10 mouse cellular contexts compared by ENCODE assay signal in genomic region chr6:83728488-83728887, GRCm38 (mm10). TPM values are rescaled to one million over a fixed set of nuclear protein-coding genes. Genes with fewer than 3 reads are reported as not detected.
DNase-seq lines count a peak whose midpoint lies in the region; ATAC-seq and TF ChIP-seq lines count a peak whose summit lies in the region.
"Had no signal": no experiment of that assay in that cellular context is flagged by ENCODE, and none has a peak within 500 bp of the region (broad histone marks: within the 10 kb centered on the region; RNA-seq: fewer than 3 reads in every experiment).

No protein-coding gene starts in this region.

- ATAC-seq in intestine, postnatal 0 days: no peak
- ATAC-seq in intestine, embryonic 15.5 days: no peak

- H3K27me3 ChIP-seq in intestine, postnatal 0 days (replicated peaks; ENCODE audit: control insufficient read depth, insufficient read depth, low read length): peaks cover 16% of the 10 kb centered on the region; the same call in 1 of the 2 replicates
- H3K27me3 ChIP-seq in intestine, embryonic 15.5 days (replicated peaks): peaks cover 2% of the 10 kb centered on the region; the same call in 1 of the 2 replicates
- peaks cover 20% of the 10 kb centered on the region; the same call in 1 of the 2 replicates for H3K27me3 ChIP-seq in E14TG2a.4 (ENCODE audit: insufficient read depth, low read length)

- DNase-seq in 3T3-L1 (ENCODE audit: low read depth, low spot score): peak; percentile 55
- peak; percentile 74 for DNase-seq in induced T-regulatory cell, adult 2 months (ENCODE audit: low read depth)
- DNase-seq in frontal cortex, postnatal 36 days (ENCODE audit: low spot score in 2 of 2): no peak
- DNase-seq in gastrocnemius, adult 18-20 months (ENCODE audit: low spot score): no peak
- DNase-seq in cerebellum, adult 8-10 months: no peak

- TF ChIP-seq CTCF in intestine, postnatal 0 days (IDR thresholded peaks at IDR 0.05; ENCODE audit: low read depth): peak; percentile 68
- peak; percentile 91 for TF ChIP-seq CTCF in E14TG2a.4 (conservative IDR thresholded peaks at IDR 0.05; ENCODE audit: low read length)

- 77% methylated on average over 3 of the region's 3 CpGs for whole genome bisulfite sequencing in intestine, postnatal 0 days
- 81% methylated on average over 3 of the region's 3 CpGs for WGBS in intestine, embryonic 15.5 days

- H3K9ac ChIP-seq in intestine, postnatal 0 days (ENCODE audit: low read depth, low read length): no peak overlapping the region
- H3K9ac ChIP-seq in intestine, embryonic 15.5 days: no peak overlapping the region
- H3K9ac ChIP-seq: limb, embryonic 15.5 days had no signal

- no peak overlapping the region for H3K4me2 ChIP-seq in intestine, postnatal 0 days (replicated peaks; ENCODE audit: low read depth)
- H3K4me2 ChIP-seq in intestine, embryonic 15.5 days (replicated peaks): no peak overlapping the region
- H3K4me2 ChIP-seq: limb, embryonic 15.5 days had no signal

- no peak overlapping the region for H3K27ac ChIP-seq in intestine, postnatal 0 days (ENCODE audit: low read depth, low read length)
- no peak overlapping the region for H3K27ac ChIP-seq in intestine, embryonic 15.5 days
- H3K27ac ChIP-seq: limb, embryonic 15.5 days had no signal

- H3K4me3 ChIP-seq in intestine, postnatal 0 days (ENCODE audit: low read depth, low read length): no peak overlapping the region
- H3K4me3 ChIP-seq in intestine, embryonic 15.5 days (replicated peaks): no peak overlapping the region
- H3K4me3 ChIP-seq in E14TG2a.4 (replicated peaks; ENCODE audit: low read length): no peak overlapping the region
- H3K4me3 ChIP-seq: limb, embryonic 15.5 days had no signal

- no peaks in the 10 kb centered on the region for H3K9me3 ChIP-seq in intestine, postnatal 0 days (ENCODE audit: control insufficient read depth)
- no peaks in the 10 kb centered on the region for H3K9me3 ChIP-seq in intestine, embryonic 15.5 days
- no peaks in the 10 kb centered on the region for H3K9me3 ChIP-seq in E14TG2a.4 (ENCODE audit: low read length)
- H3K9me3 ChIP-seq: limb, embryonic 15.5 days had no signal

- no peaks in the 10 kb centered on the region for H3K36me3 ChIP-seq in intestine, postnatal 0 days (ENCODE audit: control insufficient read depth, insufficient read depth)
- no peaks in the 10 kb centered on the region for H3K36me3 ChIP-seq in intestine, embryonic 15.5 days
- no peaks in the 10 kb centered on the region for H3K36me3 ChIP-seq in E14TG2a.4 (ENCODE audit: insufficient read depth, low read length)
- H3K36me3 ChIP-seq: limb, embryonic 15.5 days had no signal

- H3K4me1 ChIP-seq in intestine, postnatal 0 days (replicated peaks; ENCODE audit: control insufficient read depth, insufficient read depth, low read length): no peaks in the 10 kb centered on the region
- no peaks in the 10 kb centered on the region for H3K4me1 ChIP-seq in intestine, embryonic 15.5 days (replicated peaks)
- peaks cover 20% of the 10 kb centered on the region for H3K4me1 ChIP-seq in E14TG2a.4 (replicated peaks; ENCODE audit: low read depth, low read length)
- H3K4me1 ChIP-seq: limb, embryonic 15.5 days had no signal

RNA-seq across cellular contexts. Expression of gene Atp6v1b1, which starts 14.3 kb away (rescaled TPM):
- not detected in 2 replicates for polyA plus RNA-seq in intestine, postnatal 0 days (2015; fragmentation: Nextera tagmentation; extraction: Ambion mirVana)
- polyA plus RNA-seq in intestine, embryonic 15.5 days (2015; fragmentation: Nextera tagmentation; extraction: Ambion mirVana): 0.08 TPM in 1 of 2 replicates, not detected in the other
- total RNA-seq in gastrocnemius, adult 18-20 months (2021): not detected
- polyA plus RNA-seq: limb, embryonic 15.5 days had no signal

RNA-seq across cellular contexts. Expression of gene Vax2, which starts 17.4 kb away (rescaled TPM):
- polyA plus RNA-seq in intestine, postnatal 0 days (2015; fragmentation: Nextera tagmentation; extraction: Ambion mirVana): not detected in 2 replicates
- not detected in 2 replicates for polyA plus RNA-seq in intestine, embryonic 15.5 days (2015; fragmentation: Nextera tagmentation; extraction: Ambion mirVana)
- not detected for total RNA-seq in gastrocnemius, adult 18-20 months (2021)
- polyA plus RNA-seq: heart, embryonic 16.5 days had no signal

RNA-seq across cellular contexts. Expression of gene Ankrd53, which starts 34.0 kb away (rescaled TPM):
- polyA plus RNA-seq in intestine, postnatal 0 days (2015; fragmentation: Nextera tagmentation; extraction: Ambion mirVana): not detected in 2 replicates
- polyA plus RNA-seq in intestine, embryonic 15.5 days (2015; fragmentation: Nextera tagmentation; extraction: Ambion mirVana): 0.13 TPM in 1 of 2 replicates, not detected in the other
- total RNA-seq in gastrocnemius, adult 18-20 months (2021): not detected
- polyA plus RNA-seq: heart, embryonic 16.5 days had no signal

RNA-seq across cellular contexts. Expression of gene Tex261, which starts 47.1 kb away (rescaled TPM):
- 107 and 111 TPM in 2 replicates for polyA plus RNA-seq in intestine, postnatal 0 days (2015; fragmentation: Nextera tagmentation; extraction: Ambion mirVana)
- polyA plus RNA-seq in intestine, embryonic 15.5 days (2015; fragmentation: Nextera tagmentation; extraction: Ambion mirVana): 84.2 and 86.4 TPM in 2 replicates
- total RNA-seq in gastrocnemius, adult 18-20 months (2021): 10 to 100 TPM; 41.1 to 55.3 TPM

RNA-seq across cellular contexts. Expression of gene Cd207, which starts 50.8 kb away (rescaled TPM):
- not detected in 2 replicates for polyA plus RNA-seq in intestine, postnatal 0 days (2015; fragmentation: Nextera tagmentation; extraction: Ambion mirVana)
- polyA plus RNA-seq in intestine, embryonic 15.5 days (2015; fragmentation: Nextera tagmentation; extraction: Ambion mirVana): not detected in 2 replicates
- total RNA-seq in gastrocnemius, adult 18-20 months (2021): not detected
- polyA plus RNA-seq: limb, embryonic 15.5 days had no signal

Comparison
In these comparisons a context has a peak if more than half of its experiments do, and no peak if none do; other contexts are left out.
1. DNase-seq: peak in 3T3-L1 (single experiment) and induced T-regulatory cell, adult 2 months (single experiment); none in frontal cortex, postnatal 36 days (0 of 2), gastrocnemius, adult 18-20 months (single experiment) and cerebellum, adult 8-10 months (single experiment).